Mouse (Mus musculus) G1E (cell line): ENCODE measurements around the gene Gm38655.

Experiments used
- CTCF ChIP-seq: IDR thresholded peaks from 2 replicates; pipeline ENCODE4 v1.5.1; 2012; ENCODE audit warnings: low read depth, low read length, inconsistent platforms, mixed read lengths
- POLR2AphosphoS5 ChIP-seq: IDR thresholded peaks from 2 replicates; pipeline ENCODE4 v1.6.1; 2012; ENCODE audit warnings: low read depth, low read length, inconsistent platforms; ENCODE audit not compliant: insufficient replicate concordance

- TF ChIP-seq CTCF = no peak
- no peak for TF ChIP-seq POLR2AphosphoS5
Measured at GRCm38 (mm10) chr17:25127681-25128080, 47.6 kb downstream of the Gm38655 start.
